Comparison of ENCODE assay signal across 11 mouse cellular contexts in genomic region chr12:26478196-26479004, GRCm38 (mm10). TPM values are rescaled to one million over a fixed set of nuclear protein-coding genes. Genes with fewer than 3 reads are reported as not detected.
DNase-seq lines count a peak whose midpoint lies in the region; ATAC-seq and TF ChIP-seq lines count a peak whose summit lies in the region.
"Had no signal": no experiment of that assay in that cellular context is flagged by ENCODE, and none has a peak within 500 bp of the region (broad histone marks: within the 10 kb centered on the region; RNA-seq: fewer than 3 reads in every experiment).

No protein-coding gene starts in this region.

- no peak for TF ChIP-seq CTCF in intestine, postnatal 0 days (IDR thresholded peaks at IDR 0.05; ENCODE audit: low read depth)

- H3K36me3 ChIP-seq in intestine, postnatal 0 days (ENCODE audit: control insufficient read depth, insufficient read depth): no peaks in the 10 kb centered on the region
- H3K36me3 ChIP-seq in liver, embryonic 12.5 days: peaks cover 22% of the 10 kb centered on the region; the same call in 1 of the 2 replicates
- H3K36me3 ChIP-seq: lung, embryonic 15.5 days had no signal

- H3K4me2 ChIP-seq in intestine, postnatal 0 days (replicated peaks; ENCODE audit: low read depth): no peak overlapping the region
- H3K4me2 ChIP-seq in liver, embryonic 12.5 days: no peak overlapping the region
- H3K4me2 ChIP-seq: hindbrain, embryonic 15.5 days; lung, embryonic 15.5 days had no signal

- H3K27ac ChIP-seq in intestine, postnatal 0 days (ENCODE audit: low read depth, low read length): no peak overlapping the region
- no peak overlapping the region for H3K27ac ChIP-seq in liver, embryonic 12.5 days
- H3K27ac ChIP-seq: hindbrain, embryonic 15.5 days; lung, embryonic 15.5 days had no signal

- peak; percentile 15 to 50 for DNase-seq in left cerebral cortex, postnatal 14 days (ENCODE audit: low spot score in 2 of 2)
- no peak for DNase-seq in left cerebral cortex, postnatal 4 days
- peak; percentile 67 for DNase-seq in adrenal gland, adult 8-10 months
- DNase-seq in gastrocnemius, adult 8-10 months (ENCODE audit: low spot score in 2 of 2): peak; percentile 35 to 48
- peak; percentile 62 for DNase-seq in lung, postnatal 10 days
- no peak for DNase-seq in cerebellum, postnatal 14 days

- intact Hi-C loops in left cerebral cortex, postnatal 14 days (cut with DNase I): no loop called here
- intact Hi-C loops in left cerebral cortex, postnatal 4 days (cut with DNase I): no loop called here

- WGBS in intestine, postnatal 0 days: 76% methylated on average over 18 of the region's 18 CpGs
- 84% methylated on average over 18 of the region's 18 CpGs for WGBS in liver, embryonic 12.5 days (ENCODE audit: insufficient replicate concordance)

- H3K4me3 ChIP-seq in intestine, postnatal 0 days (ENCODE audit: low read depth, low read length): no peak overlapping the region
- no peak overlapping the region for H3K4me3 ChIP-seq in liver, embryonic 12.5 days
- H3K4me3 ChIP-seq: hindbrain, embryonic 15.5 days; lung, embryonic 15.5 days had no signal

- no peaks in the 10 kb centered on the region for H3K9me3 ChIP-seq in intestine, postnatal 0 days (ENCODE audit: control insufficient read depth)
- no peaks in the 10 kb centered on the region for H3K9me3 ChIP-seq in liver, embryonic 12.5 days (replicated peaks)
- H3K9me3 ChIP-seq: hindbrain, embryonic 15.5 days; lung, embryonic 15.5 days had no signal

- H3K27me3 ChIP-seq in intestine, postnatal 0 days (replicated peaks; ENCODE audit: control insufficient read depth, insufficient read depth, low read length): no peaks in the 10 kb centered on the region
- no peaks in the 10 kb centered on the region for H3K27me3 ChIP-seq in liver, embryonic 12.5 days (replicated peaks)
- H3K27me3 ChIP-seq: hindbrain, embryonic 15.5 days; lung, embryonic 15.5 days had no signal

- ATAC-seq in intestine, postnatal 0 days: no peak
- ATAC-seq in liver, embryonic 12.5 days: no peak
- ATAC-seq: forebrain, embryonic 14.5 days had no signal

- H3K4me1 ChIP-seq in intestine, postnatal 0 days (replicated peaks; ENCODE audit: control insufficient read depth, insufficient read depth, low read length): no peaks in the 10 kb centered on the region
- peaks cover 33% of the 10 kb centered on the region for H3K4me1 ChIP-seq in liver, embryonic 12.5 days
- H3K4me1 ChIP-seq: hindbrain, embryonic 15.5 days had no signal

- H3K9ac ChIP-seq in intestine, postnatal 0 days (ENCODE audit: low read depth, low read length): no peak overlapping the region
- H3K9ac ChIP-seq in liver, embryonic 12.5 days: no peak overlapping the region
- H3K9ac ChIP-seq: hindbrain, embryonic 15.5 days; lung, embryonic 15.5 days had no signal

RNA-seq across cellular contexts. Expression of gene Cmpk2, which starts 9.4 kb away (rescaled TPM):
- total RNA-seq in left cerebral cortex, postnatal 14 days (2021): 10 to 100 TPM; 23.2 to 24.1 TPM
- total RNA-seq in left cerebral cortex, postnatal 4 days (2021): 10 to 100 TPM; 16.8 to 18.1 TPM
- 10 to 100 TPM in 3 of 4 experiments, 1 to 10 TPM in 1; 9.1 to 26.0 (median 18.5) TPM for total RNA-seq in adrenal gland, adult 8-10 months (2022)
- total RNA-seq in gastrocnemius, adult 8-10 months (2022): 1 to 10 TPM in 1 of 4 experiments, under 1 TPM in 3; 0.67 to 1.2 (median 0.73) TPM
- polyA plus RNA-seq in intestine, postnatal 0 days (2015; fragmentation: Nextera tagmentation; extraction: Ambion mirVana): 14.2 and 15.0 TPM in 2 replicates
- polyA plus RNA-seq in liver, embryonic 12.5 days (2016; fragmentation: Nextera tagmentation; extraction: Ambion mirVana): 9.2 and 10.0 TPM in 2 replicates

RNA-seq across cellular contexts. Expression of gene Rsad2, which starts 22.1 kb away (rescaled TPM):
- total RNA-seq in left cerebral cortex, postnatal 14 days (2021): under 1 TPM; 0.44 to 0.51 TPM
- total RNA-seq in left cerebral cortex, postnatal 4 days (2021): under 1 TPM; 0.14 to 0.26 TPM
- total RNA-seq in adrenal gland, adult 8-10 months (2022): 10 to 100 TPM; 13.1 to 26.6 (median 17.2) TPM
- 1 to 10 TPM in 1 of 4 experiments, under 1 TPM in 3; 0.27 to 1.1 (median 0.49) TPM for total RNA-seq in gastrocnemius, adult 8-10 months (2022)
- polyA plus RNA-seq in intestine, postnatal 0 days (2015; fragmentation: Nextera tagmentation; extraction: Ambion mirVana): 10.8 and 13.1 TPM in 2 replicates
- polyA plus RNA-seq in liver, embryonic 12.5 days (2016; fragmentation: Nextera tagmentation; extraction: Ambion mirVana): 0.53 and 0.75 TPM in 2 replicates

Comparison
In these comparisons a context has a peak if more than half of its experiments do, and no peak if none do; other contexts are left out.
1. DNase-seq: peak in left cerebral cortex, postnatal 14 days (2 of 2), adrenal gland, adult 8-10 months (single experiment), gastrocnemius, adult 8-10 months (2 of 2) and lung, postnatal 10 days (single experiment); none in left cerebral cortex, postnatal 4 days (single experiment) and cerebellum, postnatal 14 days (0 of 2).
2. RNA of gene Cmpk2, which starts 9.4 kb away (total RNA-seq): 9.1 to 26.0 TPM in adrenal gland, adult 8-10 months, 23.2 to 24.1 TPM in left cerebral cortex, postnatal 14 days and 16.8 to 18.1 TPM in left cerebral cortex, postnatal 4 days; 0.67 to 1.2 TPM in gastrocnemius, adult 8-10 months; every median in the first group is over 4 times any median in the second.
3. RNA of gene Rsad2, which starts 22.1 kb away (total RNA-seq): 13.1 to 26.6 TPM in adrenal gland, adult 8-10 months; 0.27 to 1.1 TPM in gastrocnemius, adult 8-10 months, 0.44 to 0.51 TPM in left cerebral cortex, postnatal 14 days and 0.14 to 0.26 TPM in left cerebral cortex, postnatal 4 days; every median in the first group is over 4 times any median in the second.